Mouse (Mus musculus): ENCODE results near the gene Sort1. TPM values are rescaled to one million over a fixed set of nuclear protein-coding genes. Genes with fewer than 3 reads are reported as not detected.
A peak's percentile ranks its signal among the peaks of the same experiment; 100 is the strongest.

Gene Sort1
- polyA plus RNA-seq, 1 experiment from 2014 or later: 32.7 TPM

DNA sequence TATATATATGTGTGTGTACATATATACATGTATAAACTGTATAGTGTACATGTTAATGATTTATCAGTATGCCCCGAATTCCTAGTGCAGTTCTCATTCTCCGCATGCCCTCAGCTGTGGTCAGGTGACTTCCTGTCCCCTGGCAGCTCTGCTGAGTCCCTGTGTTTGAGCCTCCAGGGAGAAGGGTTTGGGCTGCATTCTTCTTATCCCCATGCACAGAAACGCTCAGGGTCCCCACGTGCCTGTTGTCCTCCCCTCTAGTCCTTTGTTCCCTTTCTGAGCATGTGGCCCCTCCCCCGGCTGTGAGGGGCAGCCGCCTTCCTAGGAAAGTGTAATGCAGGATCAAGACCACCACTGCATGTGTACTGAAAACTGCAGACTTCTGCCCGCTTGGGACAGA, 77.0 kb downstream of the Sort1 start:
- no peaks in the 10 kb centered on the region for H3K9me3 ChIP-seq (ENCODE audit: control insufficient read depth, low read length)
- H3K36me3 ChIP-seq (ENCODE audit: control insufficient read depth, insufficient read depth, low read length): no peaks in the 10 kb centered on the region
- peak overlapping the region; percentile 26 for H3K9ac ChIP-seq (ENCODE audit: low read length)
- H3K27ac ChIP-seq (ENCODE audit: low read depth, low read length): no peak overlapping the region
- peak; percentile 48 for ATAC-seq (ENCODE audit: insufficient read depth, low FRiP score, low TSS enrichment)
- no peak overlapping the region for H3K4me2 ChIP-seq (ENCODE audit: low read depth)
- peaks cover 6% of the 10 kb centered on the region for H3K4me1 ChIP-seq (ENCODE audit: control insufficient read depth, insufficient read depth, low read length)
- no peak overlapping the region for H3K4me3 ChIP-seq (ENCODE audit: low read depth, low read length)
- H3K27me3 ChIP-seq (ENCODE audit: control insufficient read depth, insufficient read depth, low read length): no peaks in the 10 kb centered on the region
- WGBS: 13% methylated on average over 7 of the region's 7 CpGs
- DNase-seq (ENCODE audit: low spot score): peak; percentile 59

DNA sequence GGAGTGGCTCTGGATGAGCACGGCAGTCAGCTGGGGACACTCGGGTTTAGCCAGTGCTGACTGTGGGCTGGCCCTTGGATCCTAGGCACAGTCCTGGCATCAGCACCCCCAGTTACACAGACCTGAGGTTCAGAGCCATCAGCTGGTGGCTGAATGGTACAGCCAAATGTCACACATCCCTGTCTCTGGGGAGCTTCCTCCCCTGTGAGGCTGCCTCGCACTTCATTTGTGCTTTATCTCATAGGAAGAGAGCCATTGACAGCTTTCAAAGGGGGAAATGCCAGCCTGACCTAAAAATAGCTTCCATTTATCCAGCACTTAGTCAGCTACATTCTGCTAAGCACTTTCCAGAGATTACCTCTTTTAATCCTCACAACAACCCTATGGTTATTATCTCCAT, 79.7 kb downstream of the Sort1 start:
- no peak for ATAC-seq (ENCODE audit: insufficient read depth, low FRiP score, low TSS enrichment)
- DNase-seq (ENCODE audit: low spot score): no peak
- WGBS: 78% methylated on average over 3 of the region's 3 CpGs

GRCm38 (mm10) chr3:108364270-108364995, 80.6 kb downstream of the Sort1 start, which contains the start of gene Mybphl:
Gene Mybphl (plus strand): TSS chr3:108364911.
- Histone ChIP-seq H3K4me2 (ENCODE audit: low read depth) (no peak within 1 kb of the TSS), H3K9me3 (ENCODE audit: control insufficient read depth, low read length) (no peaks in the 10 kb centered on the region), H3K36me3 (ENCODE audit: control insufficient read depth, insufficient read depth, low read length) (no peaks in the 10 kb centered on the region), H3K27me3 (ENCODE audit: control insufficient read depth, insufficient read depth, low read length) (no peaks in the 10 kb centered on the region), H3K9ac (ENCODE audit: low read length) (no peak within 1 kb of the TSS), H3K4me1 (ENCODE audit: control insufficient read depth, insufficient read depth, low read length) (peaks cover 6% of the 10 kb centered on the region), H3K27ac (ENCODE audit: low read depth, low read length) (no peak within 1 kb of the TSS), H3K4me3 (ENCODE audit: low read depth, low read length) (no peak within 1 kb of the TSS)
- DNase-seq (ENCODE audit: low spot score) (no peak), ATAC-seq (ENCODE audit: insufficient read depth, low FRiP score, low TSS enrichment) (no peak)
- 70% methylated on average over 9 of the region's 9 CpGs for WGBS

More for the DNA sequence above, 79.7 kb downstream of the Sort1 start:
- H3K27ac ChIP-seq (ENCODE audit: low read depth, low read length): no peak overlapping the region
- no peak overlapping the region for H3K4me2 ChIP-seq (ENCODE audit: low read depth)
- H3K9ac ChIP-seq (ENCODE audit: low read length): no peak overlapping the region
- no peaks in the 10 kb centered on the region for H3K27me3 ChIP-seq (ENCODE audit: control insufficient read depth, insufficient read depth, low read length)
- peaks cover 6% of the 10 kb centered on the region for H3K4me1 ChIP-seq (ENCODE audit: control insufficient read depth, insufficient read depth, low read length)
- no peak overlapping the region for H3K4me3 ChIP-seq (ENCODE audit: low read depth, low read length)
- H3K36me3 ChIP-seq (ENCODE audit: control insufficient read depth, insufficient read depth, low read length): no peaks in the 10 kb centered on the region
- no peaks in the 10 kb centered on the region for H3K9me3 ChIP-seq (ENCODE audit: control insufficient read depth, low read length)

GRCm38 (mm10) chr3:108367173-108367572, 83.3 kb downstream of the Sort1 start:
- WGBS: 57% methylated on average over 9 of the region's 9 CpGs
- H3K4me1 ChIP-seq (ENCODE audit: control insufficient read depth, insufficient read depth, low read length): no peaks in the 10 kb centered on the region
- no peak overlapping the region for H3K27ac ChIP-seq (ENCODE audit: low read depth, low read length)
- ATAC-seq (ENCODE audit: insufficient read depth, low FRiP score, low TSS enrichment) (peak; percentile 57; the same call in 1 of the 2 replicates), DNase-seq (ENCODE audit: low spot score) (peak; percentile 43)
- H3K27me3 ChIP-seq (ENCODE audit: control insufficient read depth, insufficient read depth, low read length): no peaks in the 10 kb centered on the region
- no peak overlapping the region for H3K9ac ChIP-seq (ENCODE audit: low read length)
- no peaks in the 10 kb centered on the region for H3K9me3 ChIP-seq (ENCODE audit: control insufficient read depth, low read length)
- H3K36me3 ChIP-seq (ENCODE audit: control insufficient read depth, insufficient read depth, low read length): no peaks in the 10 kb centered on the region
- peak overlapping the region; percentile 1; the same call in 1 of the 2 replicates for H3K4me2 ChIP-seq (ENCODE audit: low read depth)
- H3K4me3 ChIP-seq (ENCODE audit: low read depth, low read length): no peak overlapping the region

DNA sequence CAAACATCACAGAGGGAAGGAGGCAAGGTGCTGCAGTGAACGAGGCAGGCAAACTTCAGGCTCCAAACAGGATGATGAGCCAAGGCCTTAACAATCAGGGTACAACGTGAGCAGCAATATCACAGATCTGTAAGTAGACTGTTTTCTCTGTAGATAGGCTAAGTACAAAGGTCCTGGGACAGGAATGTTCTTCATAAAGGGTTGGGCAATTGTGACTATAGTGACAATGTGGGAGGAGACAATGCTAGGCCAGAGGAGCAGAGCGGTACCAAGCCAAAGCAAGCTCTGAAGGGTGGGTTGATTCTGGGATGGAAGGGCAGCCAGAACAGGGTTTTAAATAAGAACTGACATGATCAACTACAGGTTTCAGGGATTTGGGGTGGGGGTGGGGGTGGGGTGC, 83.9 kb downstream of the Sort1 start:
- Histone ChIP-seq H3K4me1 (ENCODE audit: control insufficient read depth, insufficient read depth, low read length) (no peaks in the 10 kb centered on the region), H3K27me3 (ENCODE audit: control insufficient read depth, insufficient read depth, low read length) (no peaks in the 10 kb centered on the region), H3K36me3 (ENCODE audit: control insufficient read depth, insufficient read depth, low read length) (no peaks in the 10 kb centered on the region), H3K9ac (ENCODE audit: low read length) (no peak overlapping the region), H3K4me3 (ENCODE audit: low read depth, low read length) (no peak overlapping the region), H3K27ac (ENCODE audit: low read depth, low read length) (no peak overlapping the region), H3K9me3 (ENCODE audit: control insufficient read depth, low read length) (no peaks in the 10 kb centered on the region), H3K4me2 (ENCODE audit: low read depth) (no peak overlapping the region)
- no peak for DNase-seq (ENCODE audit: low spot score)
- WGBS: 91% methylated on average over 3 of the region's 3 CpGs
- no peak for ATAC-seq (ENCODE audit: insufficient read depth, low FRiP score, low TSS enrichment)

- Histone ChIP-seq H3K9me3 (ENCODE audit: control insufficient read depth, low read length) (no peaks in the 10 kb centered on the region), H3K36me3 (ENCODE audit: control insufficient read depth, insufficient read depth, low read length) (no peaks in the 10 kb centered on the region), H3K27ac (ENCODE audit: low read depth, low read length) (no peak overlapping the region), H3K4me1 (ENCODE audit: control insufficient read depth, insufficient read depth, low read length) (no peaks in the 10 kb centered on the region), H3K4me3 (ENCODE audit: low read depth, low read length) (no peak overlapping the region), H3K4me2 (ENCODE audit: low read depth) (no peak overlapping the region), H3K27me3 (ENCODE audit: control insufficient read depth, insufficient read depth, low read length) (no peaks in the 10 kb centered on the region), H3K9ac (ENCODE audit: low read length) (no peak overlapping the region)
- WGBS: 85% methylated on average over 5 of the region's 5 CpGs
- no peak for DNase-seq (ENCODE audit: low spot score)
- ATAC-seq (ENCODE audit: insufficient read depth, low FRiP score, low TSS enrichment): no peak
These were observed 84.8 kb downstream of the Sort1 start for GRCm38 (mm10) chr3:108368721-108369120.

DNA sequence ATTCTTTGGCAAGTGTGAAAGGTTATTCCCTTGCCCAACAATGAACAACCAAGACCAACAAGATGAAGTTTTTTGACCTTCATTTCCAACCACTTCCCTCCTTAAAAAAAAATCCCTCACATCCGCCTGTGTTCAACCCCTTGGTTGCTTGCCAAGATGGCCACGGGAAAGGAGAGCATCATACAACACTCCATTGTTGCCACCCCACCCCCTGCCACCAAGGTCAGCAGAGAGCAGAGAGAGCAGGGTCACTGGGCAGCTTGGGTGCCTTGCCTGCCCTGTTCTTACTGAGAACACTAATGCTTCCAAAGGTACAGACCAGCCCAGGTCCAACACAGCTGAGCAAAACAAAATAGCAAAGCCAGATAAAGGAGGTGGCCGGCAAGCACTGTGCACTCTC, 88.4 kb downstream of the Sort1 start:
- no peak overlapping the region for H3K27ac ChIP-seq (ENCODE audit: low read depth, low read length)
- H3K27me3 ChIP-seq (ENCODE audit: control insufficient read depth, insufficient read depth, low read length): no peaks in the 10 kb centered on the region
- H3K36me3 ChIP-seq (ENCODE audit: control insufficient read depth, insufficient read depth, low read length): no peaks in the 10 kb centered on the region
- no peak for DNase-seq (ENCODE audit: low spot score)
- H3K4me1 ChIP-seq (ENCODE audit: control insufficient read depth, insufficient read depth, low read length): no peaks in the 10 kb centered on the region
- H3K9ac ChIP-seq (ENCODE audit: low read length): no peak overlapping the region
- ATAC-seq (ENCODE audit: insufficient read depth, low FRiP score, low TSS enrichment): no peak
- H3K4me3 ChIP-seq (ENCODE audit: low read depth, low read length): no peak overlapping the region
- WGBS: 66% methylated on average over 3 of the region's 3 CpGs
- H3K4me2 ChIP-seq (ENCODE audit: low read depth): no peak overlapping the region
- no peaks in the 10 kb centered on the region for H3K9me3 ChIP-seq (ENCODE audit: control insufficient read depth, low read length)

GRCm38 (mm10) chr3:108372691-108373090, 88.8 kb downstream of the Sort1 start:
- no peak overlapping the region for H3K4me2 ChIP-seq (ENCODE audit: low read depth)
- H3K27ac ChIP-seq (ENCODE audit: low read depth, low read length): no peak overlapping the region
- H3K9ac ChIP-seq (ENCODE audit: low read length): no peak overlapping the region
- H3K4me3 ChIP-seq (ENCODE audit: low read depth, low read length): no peak overlapping the region
- ATAC-seq (ENCODE audit: insufficient read depth, low FRiP score, low TSS enrichment) (no peak), DNase-seq (ENCODE audit: low spot score) (no peak)
- no peaks in the 10 kb centered on the region for H3K9me3 ChIP-seq (ENCODE audit: control insufficient read depth, low read length)
- no peaks in the 10 kb centered on the region for H3K36me3 ChIP-seq (ENCODE audit: control insufficient read depth, insufficient read depth, low read length)
- H3K4me1 ChIP-seq (ENCODE audit: control insufficient read depth, insufficient read depth, low read length): no peaks in the 10 kb centered on the region
- H3K27me3 ChIP-seq (ENCODE audit: control insufficient read depth, insufficient read depth, low read length): no peaks in the 10 kb centered on the region
- 88% methylated on average over 3 of the region's 3 CpGs for WGBS

Data from neural tube, embryonic 11.5 days (tissue).